Mouse (Mus musculus) heart, embryonic 10.5 days (tissue): ENCODE data around the gene Anapc10. TPM values are rescaled to one million over a fixed set of nuclear protein-coding genes. Genes with fewer than 3 reads are reported as not detected.
"Not testable (repeated sequence)": the region's sequence is repeated elsewhere in the genome, so short reads cannot be mapped to it uniquely, and the experiment has no call there.

Source experiments
- DNase-seq: peaks from one replicate; pipeline ENCODE4 v3.0.0-alpha.2; 2017; ENCODE audit warnings: low spot score
- H3K27ac ChIP-seq: fragments of 300-500 bp; sonication (generic); 2 replicates; pipeline ENCODE4 v1.5.1; 2016; ENCODE audit warnings: mild to moderate bottlenecking
- H3K27me3 ChIP-seq: fragments of 300-500 bp; sonication (generic); 2 replicates; pipeline ENCODE4 v1.6.1; 2016; ENCODE audit warnings: mild to moderate bottlenecking; ENCODE audit not compliant: poor library complexity, insufficient read depth, severe bottlenecking
- H3K36me3 ChIP-seq: fragments of 300-500 bp; sonication (generic); 2 replicates; pipeline ENCODE4 v1.6.1; 2016; ENCODE audit warnings: mild to moderate bottlenecking, moderate library complexity
- H3K4me1 ChIP-seq: fragments of 300-500 bp; sonication (generic); 2 replicates; pipeline ENCODE4 v1.6.1; 2016; ENCODE audit warnings: mild to moderate bottlenecking
- H3K4me3 ChIP-seq: fragments of 300-500 bp; sonication (generic); 2 replicates; pipeline ENCODE4 v1.5.1; 2016; ENCODE audit warnings: mild to moderate bottlenecking, moderate library complexity
- H3K9me3 ChIP-seq: fragments of 300-500 bp; sonication (generic); 2 replicates; pipeline ENCODE4 v1.6.1; 2016; ENCODE audit warnings: mild to moderate bottlenecking, moderate library complexity
- WGBS: fragments of 180-500 bp; shearing (Covaris S2); methylation state at CpG from one replicate; pipeline ENCODE4 v1.1.7; 2016; 5-methylcytosine and 5-hydroxymethylcytosine counted together
- polyA plus RNA-seq: library from polyadenylated mRNA; unstranded; fragments of >200 nt; fragmentation: Nextera tagmentation; extraction: Ambion mirVana; gene quantifications from 2 replicates; pipeline ENCODE4 v1.2.1, GENCODE M21; 2016

Gene Anapc10
- polyA plus RNA-seq = 26.0 and 34.5 TPM in 2 replicates

DNA sequence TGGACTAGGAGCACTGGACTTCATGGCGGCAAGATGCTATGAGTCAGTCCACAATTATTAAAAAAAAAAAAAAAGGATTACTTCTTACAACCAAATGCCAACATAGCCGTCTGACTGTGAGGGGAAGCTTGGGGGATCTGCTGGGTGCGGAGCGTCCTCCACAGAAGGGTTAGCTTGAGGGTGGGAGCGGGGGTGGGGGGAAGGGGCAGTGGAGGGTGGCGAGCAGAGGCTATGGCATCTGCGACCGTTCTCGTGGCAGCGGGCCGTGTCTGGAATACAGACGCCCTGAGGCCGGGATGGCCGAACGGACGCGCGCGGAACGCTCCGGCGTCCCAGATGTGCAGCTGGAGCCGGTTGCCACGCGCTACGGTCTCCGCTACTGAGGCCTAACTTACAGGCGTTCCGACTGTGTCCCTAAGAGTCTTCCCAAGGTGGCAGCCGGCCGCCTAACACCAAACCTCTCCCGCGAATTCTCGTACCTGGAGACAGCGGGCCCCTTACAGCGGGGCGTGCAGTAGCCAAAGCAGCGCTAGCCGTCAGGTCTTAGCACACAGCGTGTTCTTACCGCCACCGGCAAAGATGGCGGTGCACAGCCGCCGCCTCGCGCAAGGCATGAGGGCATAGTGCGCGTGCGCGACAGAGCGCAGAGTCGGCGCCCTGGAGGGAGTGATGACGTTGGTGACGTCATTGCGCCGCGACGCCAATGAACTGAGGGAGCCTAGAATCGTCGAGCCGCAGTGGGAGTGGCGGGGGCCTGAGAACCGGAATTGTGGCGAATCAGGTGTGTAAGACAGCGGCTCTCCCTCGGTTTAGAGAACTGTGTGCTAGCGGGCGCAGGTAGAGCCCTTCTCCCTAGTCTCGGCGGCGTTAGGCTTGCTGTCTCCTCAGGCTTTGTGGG is at the start of gene Anapc10, which contains the start of gene Abce1:
Anapc10 (plus strand) TSS at position 757 of the 898 bp plus-strand sequence.
Abce1 (minus strand) TSS at position 677 of the 898 bp plus-strand sequence.
- H3K4me1 ChIP-seq = peaks cover 5% of the 10 kb centered on the region
- peak; percentile 98 for DNase-seq
- peaks cover 34% of the 10 kb centered on the region for H3K36me3 ChIP-seq
- H3K27ac ChIP-seq = peak within 1 kb of the TSS; percentile 95
- H3K27me3 ChIP-seq = no peaks in the 10 kb centered on the region
- no peaks in the 10 kb centered on the region for H3K9me3 ChIP-seq
- WGBS = under 1% methylated on average over 73 of the region's 73 CpGs
- H3K4me3 ChIP-seq = peak within 1 kb of the TSS; percentile 93

DNA sequence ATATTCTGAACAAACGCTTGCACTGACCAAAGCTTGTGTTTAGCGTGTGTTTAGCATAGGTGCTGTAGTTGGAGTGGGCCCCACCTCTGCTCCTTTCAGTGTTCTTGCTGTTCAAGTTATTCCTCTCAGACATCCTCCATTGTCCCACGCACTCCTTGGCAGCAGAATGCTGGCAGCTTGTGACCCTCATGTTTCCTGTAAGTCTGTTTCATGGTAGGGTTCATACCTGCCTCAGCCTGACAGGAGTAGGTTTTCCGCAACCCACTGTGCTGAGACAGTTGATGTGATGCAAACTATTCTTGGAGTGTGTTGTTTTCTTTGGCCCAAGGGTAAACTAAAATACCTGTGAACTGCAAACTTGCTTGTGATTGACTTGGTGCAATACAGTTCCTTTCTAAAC is 35.2 kb upstream of the Anapc10 start:
- 86% methylated on average over 4 of the region's 4 CpGs for WGBS
- no peak for DNase-seq
- H3K9me3 ChIP-seq = no peaks in the 10 kb centered on the region
- H3K4me3 ChIP-seq = no peak overlapping the region
- H3K36me3 ChIP-seq = peaks cover 44% of the 10 kb centered on the region
- no peaks in the 10 kb centered on the region for H3K27me3 ChIP-seq
- H3K27ac ChIP-seq = no peak overlapping the region
- H3K4me1 ChIP-seq = 0 out of 2 replicates have a peak, but pooled peaks cover 6% of the 10 kb centered on the region

DNA sequence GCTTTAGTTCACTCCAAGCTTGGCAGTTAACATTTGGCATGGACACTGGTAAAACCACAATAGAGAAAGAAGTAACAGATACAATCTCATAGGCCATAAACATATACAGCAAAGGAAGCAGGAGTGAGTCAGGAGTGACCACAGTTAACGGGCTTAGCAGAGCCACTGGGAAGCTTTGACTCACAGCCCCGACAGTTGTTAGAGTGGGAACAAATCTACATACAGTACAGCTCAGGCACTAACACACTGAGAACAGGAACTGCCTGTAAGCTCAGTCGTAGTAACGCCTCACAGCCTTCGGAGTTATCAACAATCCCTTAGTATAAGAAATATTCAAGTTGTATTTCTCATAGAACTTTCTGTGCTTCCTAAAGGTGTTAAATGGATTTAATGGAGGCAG is 32.6 kb upstream of the Anapc10 start:
- Histone ChIP-seq H3K9me3 (no peaks in the 10 kb centered on the region), H3K27ac (no peak overlapping the region), H3K4me1 (0 out of 2 replicates have a peak, but pooled peaks cover 6% of the 10 kb centered on the region), H3K27me3 (no peaks in the 10 kb centered on the region), H3K36me3 (peaks cover 44% of the 10 kb centered on the region), H3K4me3 (no peak overlapping the region)
- DNase-seq = no peak
- WGBS = 62% methylated on average over 5 of the region's 5 CpGs

DNA sequence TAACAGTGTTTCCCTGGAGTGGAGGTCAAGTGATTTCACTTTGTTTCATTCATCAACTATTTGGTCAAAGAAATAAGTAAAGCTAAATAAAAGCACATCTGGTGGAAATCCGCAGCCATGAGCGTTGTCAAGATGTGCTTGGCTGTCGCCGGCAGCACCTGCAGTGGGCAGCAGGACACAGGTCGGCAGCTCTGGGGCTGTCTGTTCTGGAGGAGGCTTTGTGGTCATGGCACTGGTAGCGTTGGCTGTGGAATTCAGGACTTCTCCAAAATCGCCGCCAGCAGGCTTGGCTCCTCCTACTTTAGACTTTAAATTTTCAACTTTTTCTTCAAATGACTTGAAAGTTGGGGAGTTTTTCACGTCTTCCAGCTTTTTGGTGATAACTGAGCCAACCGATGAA is 31.5 kb upstream of the Anapc10 start:
- H3K27ac ChIP-seq, H3K27me3 ChIP-seq, DNase-seq, H3K4me1 ChIP-seq, H3K9me3 ChIP-seq: not testable (repeated sequence)
- 46% methylated on average over 10 of the region's 10 CpGs for WGBS
- Histone ChIP-seq H3K36me3 (peaks cover 46% of the 10 kb centered on the region), H3K4me3 (peak overlapping the region; percentile 54)

DNA sequence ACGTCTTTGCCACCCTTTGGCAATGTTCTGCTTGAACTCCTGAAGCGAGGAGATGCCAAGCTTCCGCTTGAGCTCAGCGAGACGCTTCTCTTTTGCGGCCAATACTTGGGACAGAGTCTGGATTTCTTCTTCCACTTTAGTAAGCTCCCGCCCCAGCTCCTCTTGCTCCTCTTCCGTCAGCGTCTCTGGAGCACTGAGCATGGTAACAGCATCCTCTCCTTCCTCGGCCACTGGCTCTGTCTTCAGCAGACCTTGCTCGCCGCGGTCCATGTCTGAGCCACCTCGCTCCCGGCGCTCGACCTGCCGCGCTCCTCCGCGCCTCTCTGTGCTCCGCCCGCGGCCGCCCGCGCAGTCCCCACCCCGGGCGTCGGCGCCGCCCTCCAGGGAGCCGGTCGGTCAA is 31.1 kb upstream of the Anapc10 start:
- Histone ChIP-seq H3K9me3 (no peaks in the 10 kb centered on the region), H3K27ac (no peak overlapping the region), H3K27me3 (no peaks in the 10 kb centered on the region), H3K36me3 (peaks cover 47% of the 10 kb centered on the region), H3K4me1 (0 out of 2 replicates have a peak, but pooled peaks cover 6% of the 10 kb centered on the region), H3K4me3 (peak overlapping the region; percentile 54)
- 6% methylated on average over 34 of the region's 34 CpGs for WGBS
- DNase-seq = no peak

DNA sequence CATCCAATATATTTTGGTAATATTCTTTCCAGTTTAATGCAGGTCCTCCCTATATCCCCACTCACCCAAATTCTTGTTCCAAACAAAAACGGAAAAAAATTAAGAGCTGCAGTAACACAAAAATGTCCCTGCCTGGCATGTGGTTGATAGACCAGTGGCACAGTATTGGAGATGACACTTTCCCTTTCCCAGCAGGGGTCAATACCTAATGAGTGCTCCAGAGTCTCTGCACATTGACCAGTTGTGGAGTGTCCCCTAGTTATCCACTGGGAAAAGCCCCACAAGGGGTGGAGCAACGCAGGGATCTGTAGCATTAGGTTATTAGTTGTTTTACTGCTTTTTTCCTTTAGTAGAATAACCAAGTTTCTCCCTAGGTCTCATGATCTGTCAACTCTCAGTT is 30.7 kb upstream of the Anapc10 start:
- no peaks in the 10 kb centered on the region for H3K9me3 ChIP-seq
- 0 out of 2 replicates have a peak, but pooled peaks cover 6% of the 10 kb centered on the region for H3K4me1 ChIP-seq
- 43% methylated on average over 2 of the region's 2 CpGs for WGBS
- DNase-seq = no peak
- H3K4me3 ChIP-seq = peak overlapping the region; percentile 54
- no peak overlapping the region for H3K27ac ChIP-seq
- H3K27me3 ChIP-seq = no peaks in the 10 kb centered on the region
- H3K36me3 ChIP-seq = peaks cover 51% of the 10 kb centered on the region

DNA sequence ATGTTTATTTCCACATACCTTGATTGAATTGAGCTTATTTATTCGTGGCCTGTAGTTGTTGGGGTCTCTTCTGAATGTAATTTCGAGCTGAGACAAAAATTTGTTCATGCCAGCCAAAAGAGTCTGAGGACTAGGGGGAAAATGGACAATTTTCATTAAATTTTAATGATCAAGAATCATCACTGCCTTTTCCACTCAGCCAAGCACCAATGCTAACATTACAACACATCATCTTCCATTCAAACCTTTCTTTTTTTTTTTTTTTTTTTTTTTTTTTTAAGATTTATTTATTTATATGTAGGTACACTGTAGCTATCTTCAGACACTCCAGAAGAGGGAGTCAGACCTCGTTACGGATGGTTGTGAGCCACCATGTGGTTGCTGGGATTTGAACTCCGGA is 25.7 kb upstream of the Anapc10 start:
- H3K4me3 ChIP-seq = not testable (repeated sequence)

DNA sequence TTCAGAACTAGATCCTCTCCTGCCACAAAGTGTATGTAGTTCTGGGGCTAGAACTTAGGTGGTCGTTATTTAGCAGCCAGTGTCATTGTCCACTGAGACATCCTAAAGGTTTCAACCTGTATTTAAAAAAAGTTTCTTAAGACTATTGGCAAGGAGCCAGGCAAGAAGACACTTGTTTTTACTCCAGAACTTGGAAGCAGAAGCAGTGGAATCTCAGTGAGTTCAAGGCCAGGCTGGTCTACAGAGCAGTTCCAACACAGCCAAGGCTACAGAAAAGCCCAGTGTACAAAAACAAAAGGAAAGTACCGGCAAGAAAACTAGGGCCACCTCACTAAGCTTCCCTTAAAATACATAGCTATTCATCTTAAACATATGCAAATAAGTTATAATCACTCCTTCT is 19.1 kb upstream of the Anapc10 start:
- peaks cover 95% of the 10 kb centered on the region for H3K36me3 ChIP-seq
- WGBS = 87% methylated on average over 2 of the region's 2 CpGs
- DNase-seq = no peak

More for the DNA sequence above, 25.7 kb upstream of the Anapc10 start:
- H3K36me3 ChIP-seq = peaks cover 94% of the 10 kb centered on the region
- not testable (repeated sequence) for H3K27ac ChIP-seq, H3K9me3 ChIP-seq, H3K4me1 ChIP-seq, H3K27me3 ChIP-seq, DNase-seq
- 87% methylated on average over 5 of the region's 5 CpGs for WGBS

DNA sequence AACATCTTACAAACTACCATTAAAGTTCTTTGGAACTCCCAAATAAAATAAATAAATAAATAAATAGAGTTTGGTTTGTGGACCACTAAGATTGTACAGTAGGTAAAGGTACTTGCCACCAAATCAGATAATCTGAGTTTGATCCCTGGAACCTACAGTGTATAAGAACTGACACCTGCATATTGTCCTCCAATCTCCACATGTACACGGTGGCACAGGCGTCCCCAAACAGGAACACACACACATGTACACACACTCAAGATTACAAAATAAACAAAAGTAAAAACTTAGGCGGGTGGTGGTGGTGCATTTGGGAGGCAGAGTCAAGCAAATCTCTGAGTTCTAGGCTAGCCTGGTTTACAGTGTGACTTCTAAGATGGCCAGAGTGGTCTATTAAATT is 4.9 kb upstream of the Anapc10 start:
- no peak overlapping the region for H3K4me3 ChIP-seq
- DNase-seq = no peak
- no peaks in the 10 kb centered on the region for H3K4me1 ChIP-seq
- H3K27ac ChIP-seq = no peak overlapping the region
- H3K27me3 ChIP-seq = no peaks in the 10 kb centered on the region
- 85% methylated on average over 3 of the region's 3 CpGs for WGBS
- H3K9me3 ChIP-seq = no peaks in the 10 kb centered on the region
- H3K36me3 ChIP-seq = peaks cover 55% of the 10 kb centered on the region

More for the DNA sequence above, 19.1 kb upstream of the Anapc10 start:
- H3K27me3 ChIP-seq = no peaks in the 10 kb centered on the region
- H3K4me1 ChIP-seq = no peaks in the 10 kb centered on the region
- no peak overlapping the region for H3K4me3 ChIP-seq
- no peaks in the 10 kb centered on the region for H3K9me3 ChIP-seq
- no peak overlapping the region for H3K27ac ChIP-seq

DNA sequence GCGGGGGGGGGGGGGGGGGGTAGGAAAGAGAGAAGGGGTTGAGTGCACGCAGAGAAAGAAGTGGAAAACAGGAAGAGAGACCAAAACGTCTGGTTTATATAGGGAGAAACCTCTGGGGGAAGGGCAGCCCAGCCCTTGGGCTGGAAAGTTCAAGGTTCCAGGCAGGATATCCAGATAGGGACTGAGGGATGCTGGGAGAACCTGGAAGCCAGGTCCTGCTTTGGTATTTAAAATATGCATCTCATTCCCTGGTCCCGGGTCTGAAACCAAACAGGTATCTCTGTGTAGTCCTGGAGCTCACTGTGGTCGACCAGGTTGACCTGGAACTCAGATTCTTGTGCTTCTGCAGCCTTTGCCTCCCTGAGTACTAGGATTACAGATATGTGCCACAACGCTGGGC is 1.1 kb downstream of the Anapc10 start:
- no peak for DNase-seq
- WGBS = 42% methylated on average over 6 of the region's 6 CpGs
- H3K36me3 ChIP-seq = peaks cover 34% of the 10 kb centered on the region; the same call in 1 of the 2 replicates
- H3K27me3 ChIP-seq = no peaks in the 10 kb centered on the region
- H3K4me3 ChIP-seq = peak overlapping the region; percentile 93
- H3K27ac ChIP-seq = no peak overlapping the region
- peaks cover 5% of the 10 kb centered on the region for H3K4me1 ChIP-seq
- H3K9me3 ChIP-seq = no peaks in the 10 kb centered on the region

DNA sequence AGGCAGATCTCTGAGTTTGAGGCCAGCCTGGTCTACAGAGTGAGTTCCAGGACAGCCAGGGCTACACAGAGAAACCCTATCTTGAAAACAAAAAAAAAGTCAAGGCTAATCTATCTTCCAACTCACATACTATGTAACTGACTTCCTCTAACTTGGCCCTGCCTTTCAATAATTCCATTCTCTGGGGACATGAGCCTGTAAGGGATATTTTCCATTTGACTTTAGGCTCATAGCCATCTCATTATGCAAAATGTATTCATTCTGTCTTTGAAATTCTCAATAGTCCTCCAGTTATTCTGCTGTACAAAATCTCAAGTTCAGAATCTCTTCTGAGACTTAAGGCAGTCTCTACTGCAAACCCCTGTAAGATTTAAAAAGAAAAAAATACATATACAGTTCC is 9.9 kb downstream of the Anapc10 start:
- Histone ChIP-seq H3K36me3 (peaks cover 55% of the 10 kb centered on the region), H3K4me1 (no peaks in the 10 kb centered on the region), H3K27ac (no peak overlapping the region), H3K27me3 (no peaks in the 10 kb centered on the region), H3K4me3 (no peak overlapping the region), H3K9me3 (no peaks in the 10 kb centered on the region)
- DNase-seq = no peak

DNA sequence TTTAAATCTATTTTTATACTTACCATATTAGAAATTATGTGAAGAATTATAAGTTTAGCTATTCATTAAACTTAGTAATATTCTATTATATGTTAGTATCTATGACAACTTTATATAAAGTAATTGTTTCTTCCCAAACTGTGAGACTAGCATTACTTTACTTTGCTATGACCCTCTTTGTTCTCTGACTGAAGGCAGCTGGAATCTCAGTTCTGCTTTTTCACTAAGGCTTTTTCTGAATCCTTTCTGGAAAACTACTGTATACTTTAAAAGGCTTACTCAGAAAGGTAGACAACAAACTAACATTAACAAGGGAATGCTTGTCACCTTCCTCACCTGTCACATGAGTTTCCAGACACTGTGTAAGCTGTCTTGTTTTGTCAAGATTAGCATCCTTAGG is 11.7 kb downstream of the Anapc10 start:
- Histone ChIP-seq H3K27me3 (no peaks in the 10 kb centered on the region), H3K9me3 (no peaks in the 10 kb centered on the region), H3K4me3 (no peak overlapping the region), H3K36me3 (peaks cover 43% of the 10 kb centered on the region), H3K27ac (no peak overlapping the region), H3K4me1 (no peaks in the 10 kb centered on the region)
- no peak for DNase-seq

DNA sequence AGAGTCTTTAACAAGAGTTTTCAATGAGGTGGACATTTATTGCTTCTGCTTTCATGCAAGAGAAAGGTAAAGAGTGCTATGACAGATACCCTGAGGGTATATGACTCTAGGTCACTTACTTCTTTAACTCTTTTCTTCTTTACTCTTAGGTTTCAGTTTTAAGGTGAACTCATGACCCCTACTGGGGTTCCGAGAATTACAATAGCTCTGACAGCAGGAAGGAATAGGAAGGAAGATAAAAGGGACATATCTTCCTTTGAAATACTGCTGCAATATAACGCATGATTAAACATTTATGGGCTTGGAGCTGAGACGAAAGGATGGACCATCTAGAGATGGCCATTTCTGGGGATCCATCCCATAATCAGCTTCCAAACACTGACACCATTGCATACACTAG is 13.0 kb downstream of the Anapc10 start:
- H3K36me3 ChIP-seq = peaks cover 43% of the 10 kb centered on the region
- DNase-seq = no peak
- no peak overlapping the region for H3K27ac ChIP-seq
- WGBS = 73% methylated on average over 3 of the region's 3 CpGs
- no peak overlapping the region for H3K4me3 ChIP-seq
- no peaks in the 10 kb centered on the region for H3K9me3 ChIP-seq
- no peaks in the 10 kb centered on the region for H3K27me3 ChIP-seq
- no peaks in the 10 kb centered on the region for H3K4me1 ChIP-seq
